Mouse (Mus musculus): ENCODE results near the gene Oaz3. TPM values are rescaled to one million over a fixed set of nuclear protein-coding genes. Genes with fewer than 3 reads are reported as not detected.

The Oaz3 gene
- 0.36 and 1.2 TPM in 2 replicates for polyA plus RNA-seq (2014; fragmentation: Nextera tagmentation; extraction: Ambion mirVana)

DNA sequence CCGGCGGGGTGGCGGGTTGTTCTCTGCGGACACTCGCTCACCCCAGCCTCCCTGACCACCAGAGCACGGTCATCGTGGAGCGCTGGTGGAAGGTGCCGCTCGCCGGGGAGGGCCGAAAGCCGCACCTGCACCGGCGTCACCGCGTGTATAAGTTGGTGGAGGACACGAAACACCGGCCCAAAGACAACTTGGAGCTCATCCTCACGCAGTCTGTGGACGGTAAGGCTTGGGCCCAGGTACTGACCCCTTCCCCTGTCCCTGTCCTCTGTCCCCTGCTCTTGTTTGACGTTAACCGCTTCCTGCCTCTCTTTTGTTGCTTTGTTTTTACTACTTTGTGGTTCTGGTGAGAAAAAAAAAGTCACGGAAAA is at the start of gene Oaz3:
Gene Oaz3 (minus strand): TSS at position 319 of the 368 bp plus-strand sequence.
- H3K9me3 ChIP-seq (ENCODE audit: control insufficient read depth, low read length), result no peaks in the 10 kb centered on the region
- peak within 1 kb of the TSS; percentile 87 for H3K4me2 ChIP-seq (ENCODE audit: low read length)
- no peak for DNase-seq
- H3K4me3 ChIP-seq (replicated peaks; ENCODE audit: low read depth, low read length), result peak within 1 kb of the TSS; percentile 98
- under 1% methylated on average over 24 of the region's 24 CpGs for WGBS
- H3K27ac ChIP-seq (replicated peaks; ENCODE audit: low read depth, low read length), result peak within 1 kb of the TSS; percentile 74
- H3K27me3 ChIP-seq (ENCODE audit: control insufficient read depth, insufficient read depth, low read length), result no peaks in the 10 kb centered on the region
- H3K4me1 ChIP-seq (ENCODE audit: control insufficient read depth, insufficient read depth, low read length), result 0 out of 2 replicates have a peak, but pooled peaks cover 5% of the 10 kb centered on the region
- peaks cover 38% of the 10 kb centered on the region for H3K36me3 ChIP-seq (ENCODE audit: control insufficient read depth, insufficient read depth, low read length)
- peak within 1 kb of the TSS; percentile 93 for H3K9ac ChIP-seq (replicated peaks; ENCODE audit: low read length)
- no peak for ATAC-seq (ENCODE audit: low FRiP score, low TSS enrichment)

DNA sequence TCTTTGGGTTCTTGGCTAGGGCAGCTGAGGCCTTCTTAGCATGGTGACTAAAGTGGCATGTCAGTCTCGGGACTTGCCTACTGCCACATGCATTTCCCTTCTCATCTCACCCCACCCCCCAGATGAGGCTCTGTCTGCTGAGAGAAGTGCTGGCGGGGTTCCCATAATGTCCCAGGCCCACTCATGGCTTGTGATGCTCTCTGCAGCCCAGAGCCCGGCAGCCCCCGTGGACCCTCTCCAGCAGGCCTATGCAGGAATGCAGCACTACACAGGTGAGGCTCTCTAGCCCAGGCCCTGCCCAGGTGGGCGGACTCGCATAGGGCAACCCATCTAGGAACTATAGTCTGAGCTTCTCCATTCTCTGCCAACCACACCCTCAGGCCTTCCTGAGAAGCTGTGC is 43.9 kb upstream of the Oaz3 start:
- peaks cover 82% of the 10 kb centered on the region for H3K36me3 ChIP-seq (ENCODE audit: control insufficient read depth, insufficient read depth, low read length)
- H3K9ac ChIP-seq (replicated peaks; ENCODE audit: low read length), result no peak overlapping the region
- no peaks in the 10 kb centered on the region for H3K27me3 ChIP-seq (ENCODE audit: control insufficient read depth, insufficient read depth, low read length)
- no peak overlapping the region for H3K4me2 ChIP-seq (ENCODE audit: low read length)
- 79% methylated on average over 6 of the region's 6 CpGs for WGBS
- no peaks in the 10 kb centered on the region for H3K9me3 ChIP-seq (ENCODE audit: control insufficient read depth, low read length)
- ATAC-seq (ENCODE audit: low FRiP score, low TSS enrichment) (no peak), DNase-seq (no peak)
- peak overlapping the region; percentile 26; the same call in 1 of the 2 replicates for H3K27ac ChIP-seq (replicated peaks; ENCODE audit: low read depth, low read length)
- peaks cover 50% of the 10 kb centered on the region for H3K4me1 ChIP-seq (ENCODE audit: control insufficient read depth, insufficient read depth, low read length)
- no peak overlapping the region for H3K4me3 ChIP-seq (replicated peaks; ENCODE audit: low read depth, low read length)

DNA sequence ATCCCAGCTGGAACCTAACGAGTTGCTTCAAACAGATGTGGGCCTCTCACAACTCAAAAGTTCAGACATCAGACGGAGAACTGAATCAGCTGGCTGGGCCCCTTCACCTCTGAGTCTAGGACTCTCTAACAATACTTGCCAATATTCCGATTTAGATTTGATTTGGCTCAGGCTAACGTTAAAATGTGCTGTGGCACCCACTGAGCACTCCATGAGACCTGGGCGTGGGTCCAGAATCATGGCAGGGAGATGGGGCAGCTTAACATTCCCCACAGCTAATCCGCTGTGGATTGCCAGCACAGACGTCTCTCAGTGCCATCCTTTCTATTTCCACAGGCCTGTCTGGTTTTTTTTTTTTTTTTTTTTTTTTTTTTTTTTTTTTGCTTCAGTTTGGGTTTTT is 42.2 kb upstream of the Oaz3 start:
- Histone ChIP-seq H3K27ac (replicated peaks; ENCODE audit: low read depth, low read length) (peak overlapping the region; percentile 92), H3K9me3 (ENCODE audit: control insufficient read depth, low read length) (no peaks in the 10 kb centered on the region), H3K27me3 (ENCODE audit: control insufficient read depth, insufficient read depth, low read length) (no peaks in the 10 kb centered on the region), H3K4me1 (ENCODE audit: control insufficient read depth, insufficient read depth, low read length) (peaks cover 66% of the 10 kb centered on the region), H3K36me3 (ENCODE audit: control insufficient read depth, insufficient read depth, low read length) (peaks cover 85% of the 10 kb centered on the region), H3K4me2 (ENCODE audit: low read length) (0 out of 2 replicates have a peak overlapping the region, but pooled peaks have one; percentile 96), H3K9ac (replicated peaks; ENCODE audit: low read length) (no peak overlapping the region), H3K4me3 (replicated peaks; ENCODE audit: low read depth, low read length) (no peak overlapping the region)
- WGBS, result 48% methylated on average over 7 of the region's 7 CpGs
- DNase-seq (peak; percentile 54), ATAC-seq (ENCODE audit: low FRiP score, low TSS enrichment) (no peak)

DNA sequence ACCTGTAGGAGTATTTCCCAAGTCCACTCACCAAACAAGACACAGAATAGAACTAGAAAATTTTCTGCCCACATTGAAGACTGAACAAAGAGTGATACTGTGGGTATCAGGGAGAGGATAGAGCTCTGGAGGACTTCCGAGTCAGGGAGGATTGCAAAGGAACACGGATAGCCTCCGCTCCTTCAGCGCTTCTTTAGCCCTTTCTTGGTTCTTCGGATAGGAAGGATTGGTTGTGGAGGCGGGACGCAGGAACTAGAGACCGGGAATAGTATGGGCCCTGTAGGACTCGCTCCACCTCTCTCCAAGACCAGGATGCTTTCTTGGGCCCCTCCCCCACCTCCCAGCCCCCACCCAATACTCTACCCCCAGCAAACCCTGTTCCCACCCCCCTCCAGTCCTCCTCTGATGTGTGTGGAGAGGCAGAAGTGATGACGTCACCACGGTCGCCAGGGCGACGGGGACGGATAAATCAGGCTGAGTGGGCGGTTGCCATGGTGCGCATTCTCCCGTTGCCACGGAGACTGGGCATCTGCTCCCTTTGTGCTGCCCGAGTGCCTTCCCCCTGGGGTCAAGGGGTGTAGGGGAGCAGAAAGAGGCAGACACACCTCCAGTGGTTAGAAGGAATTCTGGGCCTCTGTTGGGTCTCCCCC is 40.2 kb upstream of the Oaz3 start:
- peak; percentile 92 for ATAC-seq (ENCODE audit: low FRiP score, low TSS enrichment)
- peak overlapping the region; percentile 39 for H3K9ac ChIP-seq (replicated peaks; ENCODE audit: low read length)
- peak overlapping the region; percentile 25 for H3K4me3 ChIP-seq (replicated peaks; ENCODE audit: low read depth, low read length)
- WGBS, result 2% methylated on average over 20 of the region's 20 CpGs
- H3K36me3 ChIP-seq (ENCODE audit: control insufficient read depth, insufficient read depth, low read length), result peaks cover 69% of the 10 kb centered on the region
- no peaks in the 10 kb centered on the region for H3K27me3 ChIP-seq (ENCODE audit: control insufficient read depth, insufficient read depth, low read length)
- peak overlapping the region; percentile 92 for H3K27ac ChIP-seq (replicated peaks; ENCODE audit: low read depth, low read length)
- H3K4me1 ChIP-seq (ENCODE audit: control insufficient read depth, insufficient read depth, low read length), result peaks cover 71% of the 10 kb centered on the region
- peak overlapping the region; percentile 96 for H3K4me2 ChIP-seq (ENCODE audit: low read length)
- DNase-seq, result peak; percentile 98
- no peaks in the 10 kb centered on the region for H3K9me3 ChIP-seq (ENCODE audit: control insufficient read depth, low read length)

DNA sequence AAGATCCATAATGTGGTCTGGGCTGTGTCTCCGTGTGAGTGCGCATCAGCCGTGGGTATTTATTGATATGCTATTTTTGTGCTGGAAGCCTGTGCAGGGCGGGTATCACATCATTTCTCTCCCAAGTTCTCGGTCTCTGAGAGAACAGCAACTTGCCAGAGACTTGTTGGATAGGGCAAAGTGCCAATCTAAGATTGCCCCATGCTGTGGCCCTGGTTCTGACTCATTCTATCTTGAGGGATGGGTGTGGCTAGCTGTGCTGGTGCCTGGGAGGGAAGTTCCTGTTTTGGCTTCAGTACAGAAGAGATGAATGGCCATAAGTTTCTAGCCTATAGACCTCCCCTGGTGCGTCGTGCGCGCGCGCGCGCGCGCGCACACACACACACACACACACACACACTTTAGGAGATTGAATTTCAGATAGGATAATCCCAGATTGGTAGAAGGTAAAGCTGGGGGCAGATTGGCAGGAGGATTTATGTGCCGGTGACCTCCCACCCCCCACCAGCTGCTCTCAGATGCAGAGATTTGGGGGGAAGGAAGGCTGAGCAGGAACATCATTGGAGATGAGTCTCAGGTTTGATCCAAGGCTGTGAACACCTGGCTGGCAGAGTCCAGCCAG is 39.2 kb upstream of the Oaz3 start:
- Histone ChIP-seq H3K36me3 (ENCODE audit: control insufficient read depth, insufficient read depth, low read length) (peaks cover 58% of the 10 kb centered on the region), H3K27ac (replicated peaks; ENCODE audit: low read depth, low read length) (peak overlapping the region; percentile 92), H3K9ac (replicated peaks; ENCODE audit: low read length) (0 out of 2 replicates have a peak overlapping the region, but pooled peaks have one; percentile 16), H3K4me2 (ENCODE audit: low read length) (peak overlapping the region; percentile 96), H3K27me3 (ENCODE audit: control insufficient read depth, insufficient read depth, low read length) (no peaks in the 10 kb centered on the region), H3K4me1 (ENCODE audit: control insufficient read depth, insufficient read depth, low read length) (peaks cover 71% of the 10 kb centered on the region), H3K9me3 (ENCODE audit: control insufficient read depth, low read length) (no peaks in the 10 kb centered on the region), H3K4me3 (replicated peaks; ENCODE audit: low read depth, low read length) (0 out of 2 replicates have a peak overlapping the region, but pooled peaks have one; percentile 3)
- no peak for ATAC-seq (ENCODE audit: low FRiP score, low TSS enrichment)
- no peak for DNase-seq
- WGBS, result 79% methylated on average over 17 of the region's 17 CpGs

DNA sequence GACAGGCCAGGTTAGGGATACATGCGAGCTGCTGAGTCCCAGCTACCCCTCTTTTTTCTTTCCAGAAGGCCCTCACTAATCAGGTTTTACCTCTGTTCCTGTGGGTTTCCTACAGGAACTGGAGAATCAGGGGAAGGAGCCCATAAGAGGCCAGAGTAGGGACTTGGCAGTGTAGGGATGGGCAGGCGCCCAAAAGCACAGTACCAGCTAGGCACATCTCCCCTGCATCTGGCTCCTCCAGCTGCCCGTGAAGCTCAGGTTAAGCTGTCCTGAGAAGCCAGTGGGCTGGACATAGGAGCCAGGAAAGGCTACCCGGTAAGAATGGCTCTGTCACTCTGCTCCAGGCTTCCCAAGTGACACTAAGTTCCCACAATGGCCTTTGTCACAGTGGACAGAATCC is 37.7 kb upstream of the Oaz3 start:
- no peaks in the 10 kb centered on the region for H3K27me3 ChIP-seq (ENCODE audit: control insufficient read depth, insufficient read depth, low read length)
- H3K4me1 ChIP-seq (ENCODE audit: control insufficient read depth, insufficient read depth, low read length), result peaks cover 71% of the 10 kb centered on the region
- H3K36me3 ChIP-seq (ENCODE audit: control insufficient read depth, insufficient read depth, low read length), result peaks cover 44% of the 10 kb centered on the region
- 62% methylated on average over 4 of the region's 4 CpGs for WGBS
- no peak overlapping the region for H3K9ac ChIP-seq (replicated peaks; ENCODE audit: low read length)
- peak overlapping the region; percentile 96 for H3K4me2 ChIP-seq (ENCODE audit: low read length)
- H3K9me3 ChIP-seq (ENCODE audit: control insufficient read depth, low read length), result no peaks in the 10 kb centered on the region
- no peak for DNase-seq
- peak overlapping the region; percentile 92 for H3K27ac ChIP-seq (replicated peaks; ENCODE audit: low read depth, low read length)
- H3K4me3 ChIP-seq (replicated peaks; ENCODE audit: low read depth, low read length), result no peak overlapping the region; the same call in 1 of the 2 replicates
- no peak for ATAC-seq (ENCODE audit: low FRiP score, low TSS enrichment)

DNA sequence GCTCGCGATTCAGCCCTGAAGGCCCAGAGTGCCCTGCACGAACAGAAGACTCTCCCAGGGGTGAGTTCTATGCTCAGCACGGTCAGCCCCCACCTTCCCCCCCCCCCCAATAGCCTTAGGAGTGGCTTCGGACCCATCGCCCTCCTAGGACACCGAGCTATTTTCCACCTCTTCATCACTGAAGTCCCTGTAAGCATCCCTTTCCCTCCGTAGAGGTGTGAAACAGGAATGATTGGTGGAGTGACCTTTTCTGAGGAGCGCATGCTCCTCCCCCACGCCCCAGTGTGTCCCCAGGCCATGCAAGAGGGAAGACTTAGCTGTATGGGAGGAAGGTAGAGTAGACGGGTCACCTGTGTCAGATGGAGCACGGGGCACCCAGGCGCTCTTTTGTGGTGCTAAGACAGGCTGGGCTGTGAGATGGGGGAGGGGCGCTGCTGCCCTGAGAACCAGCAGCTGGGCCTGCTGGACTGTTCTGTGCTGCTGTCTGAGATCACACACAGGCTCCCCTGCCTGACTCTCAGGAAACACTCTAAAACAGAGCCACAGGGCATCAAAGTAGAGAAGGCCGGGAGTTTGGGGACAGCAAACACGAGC is 36.7 kb upstream of the Oaz3 start, which contains the start of gene Riiad1:
Gene Riiad1 (minus strand): TSS at position 51 of the 594 bp plus-strand sequence.
- DNase-seq, result no peak
- Histone ChIP-seq H3K36me3 (ENCODE audit: control insufficient read depth, insufficient read depth, low read length) (peaks cover 34% of the 10 kb centered on the region), H3K4me2 (ENCODE audit: low read length) (peak within 1 kb of the TSS; percentile 96), H3K27ac (replicated peaks; ENCODE audit: low read depth, low read length) (peak within 1 kb of the TSS; percentile 94), H3K9me3 (ENCODE audit: control insufficient read depth, low read length) (no peaks in the 10 kb centered on the region), H3K4me3 (replicated peaks; ENCODE audit: low read depth, low read length) (peak within 1 kb of the TSS; percentile 73), H3K4me1 (ENCODE audit: control insufficient read depth, insufficient read depth, low read length) (peaks cover 66% of the 10 kb centered on the region), H3K9ac (replicated peaks; ENCODE audit: low read length) (peak within 1 kb of the TSS; percentile 95), H3K27me3 (ENCODE audit: control insufficient read depth, insufficient read depth, low read length) (no peaks in the 10 kb centered on the region)
- 10% methylated on average over 16 of the region's 16 CpGs for WGBS
- no peak for ATAC-seq (ENCODE audit: low FRiP score, low TSS enrichment)

DNA sequence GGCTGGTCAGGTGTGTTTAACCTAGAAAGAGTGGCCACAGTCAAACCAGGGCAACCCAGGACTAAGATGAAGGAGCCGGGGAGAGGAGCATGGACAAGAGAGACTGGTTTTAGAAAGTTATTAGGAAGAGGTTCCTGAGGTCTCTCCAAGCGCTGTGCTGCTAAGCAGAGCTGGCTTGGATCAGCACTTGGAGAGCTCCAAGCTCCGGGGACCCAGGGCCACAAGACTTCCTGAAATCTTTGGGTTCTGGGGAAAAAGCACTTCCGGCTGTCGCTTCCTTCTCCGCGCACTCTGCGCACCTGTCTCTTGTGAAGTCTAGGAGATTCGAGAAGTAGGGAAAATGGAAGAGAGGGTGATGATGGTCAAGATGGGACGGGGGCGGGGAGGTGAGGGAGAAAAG is 35.8 kb upstream of the Oaz3 start:
- H3K27ac ChIP-seq (replicated peaks; ENCODE audit: low read depth, low read length), result peak overlapping the region; percentile 94

More for the DNA sequence above, 35.8 kb upstream of the Oaz3 start:
- Histone ChIP-seq H3K36me3 (ENCODE audit: control insufficient read depth, insufficient read depth, low read length) (peaks cover 27% of the 10 kb centered on the region), H3K27me3 (ENCODE audit: control insufficient read depth, insufficient read depth, low read length) (no peaks in the 10 kb centered on the region), H3K9ac (replicated peaks; ENCODE audit: low read length) (peak overlapping the region; percentile 95), H3K9me3 (ENCODE audit: control insufficient read depth, low read length) (no peaks in the 10 kb centered on the region), H3K4me3 (replicated peaks; ENCODE audit: low read depth, low read length) (peak overlapping the region; percentile 73), H3K4me1 (ENCODE audit: control insufficient read depth, insufficient read depth, low read length) (peaks cover 57% of the 10 kb centered on the region), H3K4me2 (ENCODE audit: low read length) (peak overlapping the region; percentile 96)
- 10% methylated on average over 11 of the region's 11 CpGs for WGBS
- DNase-seq, result peak; percentile 57
- no peak for ATAC-seq (ENCODE audit: low FRiP score, low TSS enrichment)
